Mouse (Mus musculus): ENCODE results near the gene Tmem234. TPM values are rescaled to one million over a fixed set of nuclear protein-coding genes. Genes with fewer than 3 reads are reported as not detected.
A peak's percentile ranks its signal among the peaks of the same experiment; 100 is the strongest.

The Tmem234 gene
- polyA plus RNA-seq, 1 experiment from 2014 or later, result 153 TPM

GRCm38 (mm10) chr4:129640638-129641467 lies 40.4 kb downstream of the Tmem234 start, which contains the start of gene Txlna:
TSS of gene Txlna (minus strand) at chr4:129641065.
- peak within 1 kb of the TSS; percentile 84 for H3K27ac ChIP-seq (ENCODE audit: poor library complexity, severe bottlenecking)
- peaks cover 60% of the 10 kb centered on the region for H3K36me3 ChIP-seq
- no peaks in the 10 kb centered on the region for H3K9me3 ChIP-seq (replicated peaks)
- peak within 1 kb of the TSS; percentile 94 for H3K9ac ChIP-seq
- peak within 1 kb of the TSS; percentile 97 for H3K4me2 ChIP-seq
- under 1% methylated on average over 60 of the region's 60 CpGs for WGBS
- H3K4me1 ChIP-seq (replicated peaks), result peaks cover 27% of the 10 kb centered on the region
- no peaks in the 10 kb centered on the region for H3K27me3 ChIP-seq (replicated peaks)
- ATAC-seq (ENCODE audit: insufficient number of reproducible peaks, low FRiP score), result peak; percentile 96
- peak within 1 kb of the TSS; percentile 77 for H3K4me3 ChIP-seq

- Histone ChIP-seq H3K27me3 (replicated peaks) (no peaks in the 10 kb centered on the region), H3K4me3 (no peak overlapping the region), H3K9me3 (replicated peaks) (no peaks in the 10 kb centered on the region), H3K36me3 (peaks cover 60% of the 10 kb centered on the region), H3K4me2 (peak overlapping the region; percentile 35; the same call in 1 of the 2 replicates), H3K4me1 (replicated peaks) (peaks cover 27% of the 10 kb centered on the region), H3K9ac (no peak overlapping the region), H3K27ac (ENCODE audit: poor library complexity, severe bottlenecking) (no peak overlapping the region)
- 64% methylated on average over 5 of the region's 5 CpGs for WGBS
- ATAC-seq (ENCODE audit: insufficient number of reproducible peaks, low FRiP score), result no peak
Measured at GRCm38 (mm10) chr4:129641756-129642155, 41.3 kb downstream of the Tmem234 start.

GRCm38 (mm10) chr4:129645204-129645603 lies 44.7 kb downstream of the Tmem234 start:
- peaks cover 69% of the 10 kb centered on the region for H3K36me3 ChIP-seq
- H3K9ac ChIP-seq, result no peak overlapping the region
- no peak overlapping the region for H3K27ac ChIP-seq (ENCODE audit: poor library complexity, severe bottlenecking)
- no peak overlapping the region for H3K4me2 ChIP-seq
- 93% methylated on average over 6 of the region's 6 CpGs for WGBS
- H3K27me3 ChIP-seq (replicated peaks), result no peaks in the 10 kb centered on the region
- H3K4me3 ChIP-seq, result no peak overlapping the region
- H3K9me3 ChIP-seq (replicated peaks), result no peaks in the 10 kb centered on the region
- H3K4me1 ChIP-seq (replicated peaks), result 0 out of 2 replicates have a peak, but pooled peaks cover 5% of the 10 kb centered on the region
- ATAC-seq (ENCODE audit: insufficient number of reproducible peaks, low FRiP score), result no peak

- no peak overlapping the region for H3K9ac ChIP-seq
- WGBS, result 73% methylated on average over 1 of the region's 1 CpGs
- peaks cover 93% of the 10 kb centered on the region for H3K36me3 ChIP-seq
- no peak overlapping the region for H3K4me2 ChIP-seq
- no peak overlapping the region for H3K27ac ChIP-seq (ENCODE audit: poor library complexity, severe bottlenecking)
- no peaks in the 10 kb centered on the region for H3K27me3 ChIP-seq (replicated peaks)
- no peak for ATAC-seq (ENCODE audit: insufficient number of reproducible peaks, low FRiP score)
- H3K9me3 ChIP-seq (replicated peaks), result no peaks in the 10 kb centered on the region
- no peaks in the 10 kb centered on the region for H3K4me1 ChIP-seq (replicated peaks)
- H3K4me3 ChIP-seq, result no peak overlapping the region
Measured at GRCm38 (mm10) chr4:129648656-129649055, 48.2 kb downstream of the Tmem234 start.

GRCm38 (mm10) chr4:129650359-129650758 lies 49.9 kb downstream of the Tmem234 start:
- Histone ChIP-seq H3K36me3 (peaks cover 95% of the 10 kb centered on the region), H3K4me2 (no peak overlapping the region), H3K27ac (ENCODE audit: poor library complexity, severe bottlenecking) (no peak overlapping the region), H3K27me3 (replicated peaks) (no peaks in the 10 kb centered on the region), H3K4me1 (replicated peaks) (no peaks in the 10 kb centered on the region), H3K9ac (no peak overlapping the region), H3K4me3 (no peak overlapping the region), H3K9me3 (replicated peaks) (no peaks in the 10 kb centered on the region)
- ATAC-seq (ENCODE audit: insufficient number of reproducible peaks, low FRiP score), result no peak
- 95% methylated on average over 8 of the region's 8 CpGs for WGBS

GRCm38 (mm10) chr4:129654770-129655169 lies 54.3 kb downstream of the Tmem234 start:
- ATAC-seq (ENCODE audit: insufficient number of reproducible peaks, low FRiP score), result no peak

GRCm38 (mm10) chr4:129661584-129661983 lies 61.1 kb downstream of the Tmem234 start:
- Histone ChIP-seq H3K36me3 (peaks cover 73% of the 10 kb centered on the region), H3K4me2 (no peak overlapping the region), H3K9me3 (replicated peaks) (no peaks in the 10 kb centered on the region), H3K27me3 (replicated peaks) (no peaks in the 10 kb centered on the region), H3K4me1 (replicated peaks) (no peaks in the 10 kb centered on the region), H3K4me3 (no peak overlapping the region), H3K27ac (ENCODE audit: poor library complexity, severe bottlenecking) (no peak overlapping the region), H3K9ac (no peak overlapping the region)
- no peak for ATAC-seq (ENCODE audit: insufficient number of reproducible peaks, low FRiP score)
- 93% methylated on average over 3 of the region's 3 CpGs for WGBS

More at GRCm38 (mm10) chr4:129654770-129655169, 54.3 kb downstream of the Tmem234 start:
- H3K27me3 ChIP-seq (replicated peaks), result no peaks in the 10 kb centered on the region
- H3K4me1 ChIP-seq (replicated peaks), result no peaks in the 10 kb centered on the region
- H3K36me3 ChIP-seq, result peaks cover 94% of the 10 kb centered on the region
- H3K4me2 ChIP-seq, result no peak overlapping the region
- no peaks in the 10 kb centered on the region for H3K9me3 ChIP-seq (replicated peaks)
- H3K27ac ChIP-seq (ENCODE audit: poor library complexity, severe bottlenecking), result no peak overlapping the region
- WGBS, result 89% methylated on average over 14 of the region's 14 CpGs
- no peak overlapping the region for H3K9ac ChIP-seq
- no peak overlapping the region for H3K4me3 ChIP-seq

GRCm38 (mm10) chr4:129662255-129662813 lies 61.9 kb downstream of the Tmem234 start:
- Histone ChIP-seq H3K4me2 (no peak overlapping the region), H3K4me3 (no peak overlapping the region), H3K9ac (no peak overlapping the region), H3K9me3 (replicated peaks) (no peaks in the 10 kb centered on the region), H3K27ac (ENCODE audit: poor library complexity, severe bottlenecking) (no peak overlapping the region), H3K4me1 (replicated peaks) (no peaks in the 10 kb centered on the region), H3K36me3 (peaks cover 72% of the 10 kb centered on the region), H3K27me3 (replicated peaks) (no peaks in the 10 kb centered on the region)
- 78% methylated on average over 3 of the region's 3 CpGs for WGBS
- no peak for ATAC-seq (ENCODE audit: insufficient number of reproducible peaks, low FRiP score)

GRCm38 (mm10) chr4:129671491-129672082 lies 71.1 kb downstream of the Tmem234 start:
- peaks cover 22% of the 10 kb centered on the region for H3K36me3 ChIP-seq
- ATAC-seq (ENCODE audit: insufficient number of reproducible peaks, low FRiP score), result 0 out of 2 replicates have a peak, but pooled peaks have one; percentile 34
- WGBS, result 6% methylated on average over 12 of the region's 12 CpGs
- H3K27me3 ChIP-seq (replicated peaks), result no peaks in the 10 kb centered on the region
- H3K9me3 ChIP-seq (replicated peaks), result no peaks in the 10 kb centered on the region
- peak overlapping the region; percentile 99 for H3K9ac ChIP-seq
- peak overlapping the region; percentile 90 for H3K4me2 ChIP-seq
- peaks cover 15% of the 10 kb centered on the region for H3K4me1 ChIP-seq (replicated peaks)
- peak overlapping the region; percentile 93 for H3K27ac ChIP-seq (ENCODE audit: poor library complexity, severe bottlenecking)
- H3K4me3 ChIP-seq, result peak overlapping the region; percentile 98

- peak within 1 kb of the TSS; percentile 93 for H3K27ac ChIP-seq (ENCODE audit: poor library complexity, severe bottlenecking)
- under 1% methylated on average over 65 of the region's 65 CpGs for WGBS
- H3K27me3 ChIP-seq (replicated peaks), result no peaks in the 10 kb centered on the region
- peaks cover 15% of the 10 kb centered on the region for H3K4me1 ChIP-seq (replicated peaks)
- H3K9me3 ChIP-seq (replicated peaks), result no peaks in the 10 kb centered on the region
- peak within 1 kb of the TSS; percentile 99 for H3K9ac ChIP-seq
- peaks cover 23% of the 10 kb centered on the region for H3K36me3 ChIP-seq
- peak; percentile 88 for ATAC-seq (ENCODE audit: insufficient number of reproducible peaks, low FRiP score)
- peak within 1 kb of the TSS; percentile 98 for H3K4me3 ChIP-seq
- H3K4me2 ChIP-seq, result peak within 1 kb of the TSS; percentile 90
Measured at GRCm38 (mm10) chr4:129672083-129672877, 71.8 kb downstream of the Tmem234 start, which contains the start of gene Kpna6. TSS of gene Kpna6 (minus strand) at chr4:129672767.

All from heart, embryonic 12.5 days (tissue).